Mouse (Mus musculus) bone marrow macrophage, adult 2 months (primary cell): ENCODE results near the gene Eml4.

ENCODE experiments used
- CTCF ChIP-seq: IDR thresholded peaks from 2 replicates; pipeline ENCODE4 v1.5.1; 2012; ENCODE audit warnings: low read depth, mild to moderate bottlenecking, low read length, moderate library complexity
- POLR2A ChIP-seq: IDR thresholded peaks from 2 replicates; pipeline ENCODE4 v1.6.1; 2012; ENCODE audit warnings: mild to moderate bottlenecking, low read depth, low read length, borderline replicate concordance

- TF ChIP-seq CTCF: no peak
- TF ChIP-seq POLR2A: no peak
These were observed 130.8 kb downstream of the Eml4 start for GRCm38 (mm10) chr17:83481551-83481950.
